Mouse (Mus musculus) C2C12 (cell line): Measurements from ENCODE around the gene Cldn18. TPM values are rescaled to one million over a fixed set of nuclear protein-coding genes. Genes with fewer than 3 reads are reported as not detected.

Source experiments
- H3K27me3 ChIP-seq: one replicate; pipeline ENCODE4 v1.6.1; 2011; ENCODE audit not compliant: control insufficient read depth, insufficient read depth, insufficient read length
- H3K36me3 ChIP-seq: one replicate; pipeline ENCODE4 v1.6.1; 2011; ENCODE audit not compliant: control insufficient read depth, insufficient read depth
- H3K4me3 ChIP-seq: one replicate; pipeline ENCODE4 v1.5.1; 2011; ENCODE audit warnings: mild to moderate bottlenecking, control low read depth; ENCODE audit not compliant: poor library complexity, insufficient read depth, severe bottlenecking
- H3K79me2 ChIP-seq: one replicate; pipeline ENCODE4 v1.6.1; 2011; ENCODE audit not compliant: control insufficient read depth, insufficient read depth
- H3K79me3 ChIP-seq: one replicate; pipeline ENCODE4 v1.6.1; 2011; ENCODE audit warnings: low read depth, control low read depth
- H3ac ChIP-seq: one replicate; pipeline ENCODE3; 2011; ENCODE audit warnings: low read depth; ENCODE audit not compliant: control insufficient read depth, insufficient read length
- CEBPB ChIP-seq: IDR thresholded peaks from one replicate; pipeline ENCODE4 v1.6.1; 2011; ENCODE audit warnings: low read depth, mild to moderate bottlenecking, control low read depth, moderate library complexity
- CTCF ChIP-seq: IDR thresholded peaks from one replicate; pipeline ENCODE4 v1.5.1; 2011; ENCODE audit not compliant: control insufficient read depth, insufficient read depth, insufficient read length
- FOSL1 ChIP-seq: IDR thresholded peaks from one replicate; pipeline ENCODE4 v1.8.0; 2011; ENCODE audit warnings: mild to moderate bottlenecking, low read length; ENCODE audit not compliant: poor library complexity, insufficient read depth, severe bottlenecking
- MAX ChIP-seq: IDR thresholded peaks from one replicate; pipeline ENCODE4 v1.6.1; 2011; ENCODE audit warnings: mild to moderate bottlenecking, control low read depth
- MYOD1 ChIP-seq: IDR thresholded peaks from one replicate; pipeline ENCODE4 v1.6.1; 2011; ENCODE audit warnings: low read depth; ENCODE audit not compliant: control insufficient read depth, insufficient read length
- MYOG ChIP-seq: IDR thresholded peaks from one replicate; pipeline ENCODE4 v1.6.1; 2011; ENCODE audit not compliant: control insufficient read depth, insufficient read length; ENCODE audit errors: extremely low read depth
- USF1 ChIP-seq: IDR thresholded peaks from one replicate; pipeline ENCODE4 v1.6.1; 2011; ENCODE audit warnings: low read depth, mild to moderate bottlenecking, control low read depth, moderate library complexity
- polyA plus RNA-seq: library from polyadenylated mRNA; unstranded; fragments of >200 nt; fragmentation: generic; extraction: Trizol; gene quantifications from one replicate; pipeline ENCODE4 v1.2.1, GENCODE M21; 2012; ENCODE audit warnings: missing spikeins

The Cldn18 gene
- polyA plus RNA-seq, 1 experiment, result 0.02 TPM

DNA sequence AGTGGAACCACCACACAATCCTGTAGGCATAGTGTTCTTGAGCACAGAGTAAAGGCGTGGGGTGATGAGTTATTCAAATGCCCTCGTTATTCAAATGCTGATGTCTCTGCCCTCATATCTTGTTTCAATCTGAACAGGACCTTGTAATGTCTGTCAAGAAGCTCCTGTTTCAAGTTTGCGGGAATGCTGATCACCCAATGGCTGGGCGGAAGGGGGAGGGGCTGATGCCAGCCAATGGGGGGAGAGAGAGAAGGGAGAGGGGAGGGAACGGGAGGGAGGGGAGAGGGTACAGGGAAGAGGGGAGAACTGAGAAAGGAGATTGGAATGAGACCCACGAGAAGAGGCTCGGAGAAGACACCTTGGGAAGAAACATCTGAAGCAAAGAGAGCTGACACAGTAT lies 22.1 kb downstream of the Cldn18 start:
- no peak for TF ChIP-seq CTCF
- TF ChIP-seq MYOG, result no peak
- TF ChIP-seq CEBPB, result no peak
- no peak for TF ChIP-seq MYOD1
- no peak for TF ChIP-seq USF1
- no peak for TF ChIP-seq FOSL1
- TF ChIP-seq MAX, result no peak
- Histone ChIP-seq H3K4me3 (no peak overlapping the region), H3K79me2 (no peaks in the 10 kb centered on the region), H3K36me3 (no peaks in the 10 kb centered on the region), H3ac (no peak overlapping the region), H3K79me3 (no peaks in the 10 kb centered on the region), H3K27me3 (no peaks in the 10 kb centered on the region)

DNA sequence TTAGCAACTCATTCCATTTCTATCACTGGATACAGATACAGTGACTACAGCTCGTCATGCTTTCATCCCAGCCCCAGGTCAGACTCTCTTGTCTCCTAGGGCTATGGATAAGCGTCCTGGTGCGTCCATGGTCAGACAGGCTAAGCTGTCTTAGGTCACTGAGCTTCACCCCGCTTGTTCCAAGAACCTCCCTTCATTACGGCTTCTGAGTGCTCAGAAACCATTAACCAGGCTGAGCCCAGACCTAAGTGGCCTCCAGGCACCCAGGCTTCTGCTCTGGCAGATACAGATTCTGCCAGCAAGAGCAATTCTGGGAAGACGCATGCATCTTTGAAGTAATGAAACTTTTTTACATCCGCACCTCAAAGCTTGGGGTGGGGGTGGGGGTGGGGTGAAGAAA lies 26.7 kb downstream of the Cldn18 start:
- H3K79me3 ChIP-seq, result no peaks in the 10 kb centered on the region
- H3K4me3 ChIP-seq, result no peak overlapping the region
- no peaks in the 10 kb centered on the region for H3K27me3 ChIP-seq
- H3K36me3 ChIP-seq, result no peaks in the 10 kb centered on the region
- TF ChIP-seq MYOD1 (no peak), CTCF (no peak), FOSL1 (no peak), MYOG (no peak), CEBPB (no peak), MAX (no peak), USF1 (no peak)
- H3K79me2 ChIP-seq, result no peaks in the 10 kb centered on the region
- H3ac ChIP-seq, result no peak overlapping the region

DNA sequence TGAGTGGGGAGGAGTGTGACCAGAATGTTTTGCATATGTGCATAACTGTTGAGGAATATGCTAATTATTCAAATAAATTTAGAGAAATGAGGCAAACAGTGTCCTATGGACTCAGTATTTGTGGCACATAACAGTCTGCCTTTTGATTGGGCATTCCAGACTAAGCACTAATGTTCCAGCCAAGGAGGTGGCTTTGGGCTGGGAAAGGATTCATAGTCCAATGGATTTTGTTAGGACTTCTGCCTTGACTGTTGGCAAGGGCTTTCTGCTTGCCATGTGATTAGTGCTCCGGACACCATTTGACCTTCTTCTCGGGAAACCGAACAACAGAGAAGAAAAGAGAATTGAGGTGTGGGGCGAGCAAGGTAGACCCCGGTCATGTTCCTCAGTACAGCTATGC lies 27.3 kb downstream of the Cldn18 start:
- Histone ChIP-seq H3K79me2 (no peaks in the 10 kb centered on the region), H3ac (no peak overlapping the region), H3K4me3 (no peak overlapping the region), H3K79me3 (no peaks in the 10 kb centered on the region), H3K36me3 (no peaks in the 10 kb centered on the region), H3K27me3 (no peaks in the 10 kb centered on the region)
- no peak for TF ChIP-seq USF1
- no peak for TF ChIP-seq CEBPB
- no peak for TF ChIP-seq MYOD1
- TF ChIP-seq MYOG, result no peak
- TF ChIP-seq CTCF, result no peak
- no peak for TF ChIP-seq MAX
- no peak for TF ChIP-seq FOSL1

DNA sequence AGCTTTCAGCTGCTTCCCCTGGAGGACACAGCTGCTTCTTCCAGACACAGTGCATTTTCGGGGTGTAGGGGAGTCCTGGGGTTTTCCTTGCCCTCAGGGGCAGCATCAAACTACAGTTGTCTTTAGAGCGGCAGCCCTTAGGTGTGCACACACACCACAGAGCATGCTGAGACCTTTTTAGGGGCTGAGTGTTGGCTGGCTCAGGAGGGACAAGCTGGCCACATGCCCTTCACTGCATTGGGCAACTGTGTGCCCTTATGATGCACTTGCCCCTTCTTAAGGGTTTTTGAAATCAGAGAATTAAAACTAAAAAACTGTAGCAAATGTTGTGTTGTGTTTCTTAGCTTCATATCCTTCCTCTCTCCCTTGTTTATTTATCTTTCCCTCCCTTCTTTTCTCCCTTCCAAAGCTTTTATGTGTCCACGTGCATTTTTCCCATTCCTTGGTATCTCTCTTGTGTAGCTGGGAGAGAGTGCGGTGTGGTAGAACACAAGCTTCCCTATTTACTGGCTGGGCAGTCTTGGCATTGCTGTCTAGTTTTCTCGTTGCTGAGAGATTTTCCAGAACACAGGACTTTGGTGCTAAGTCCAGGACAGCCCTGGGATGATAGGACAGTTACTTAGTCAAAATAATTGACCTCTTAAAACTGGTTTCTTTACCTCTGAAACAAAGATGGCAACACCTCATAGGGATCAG lies 31.4 kb downstream of the Cldn18 start:
- Histone ChIP-seq H3K79me2 (no peaks in the 10 kb centered on the region), H3ac (no peak overlapping the region), H3K27me3 (no peaks in the 10 kb centered on the region), H3K79me3 (no peaks in the 10 kb centered on the region), H3K4me3 (no peak overlapping the region), H3K36me3 (no peaks in the 10 kb centered on the region)
- TF ChIP-seq CTCF (no peak), CEBPB (no peak), MYOD1 (no peak), MAX (no peak), FOSL1 (no peak), MYOG (no peak), USF1 (no peak)

DNA sequence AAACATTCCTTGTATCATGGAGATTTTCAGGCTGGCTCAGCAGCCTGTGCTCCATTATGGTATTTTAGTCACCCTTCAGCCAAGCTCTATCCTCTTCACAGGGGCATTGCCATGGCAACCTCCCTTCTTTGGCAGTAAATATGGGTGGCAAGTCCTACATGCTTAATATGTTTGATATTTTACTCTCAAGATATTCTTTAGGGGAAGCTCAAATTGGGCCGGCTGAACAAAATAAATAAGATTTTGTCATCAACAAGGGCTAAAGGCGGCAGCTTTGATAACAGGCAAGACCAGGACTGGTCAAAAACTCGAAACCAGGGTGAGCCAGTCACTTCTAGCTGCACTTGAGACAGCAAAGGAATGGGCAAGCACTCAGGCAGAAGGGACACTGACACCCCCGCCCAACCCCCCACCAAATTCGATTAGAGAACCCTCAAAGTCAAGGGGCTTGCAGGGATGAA lies 32.0 kb downstream of the Cldn18 start:
- Histone ChIP-seq H3ac (no peak overlapping the region), H3K4me3 (no peak overlapping the region), H3K36me3 (no peaks in the 10 kb centered on the region), H3K79me2 (no peaks in the 10 kb centered on the region), H3K79me3 (no peaks in the 10 kb centered on the region), H3K27me3 (no peaks in the 10 kb centered on the region)
- TF ChIP-seq MYOG, result no peak
- no peak for TF ChIP-seq MYOD1
- TF ChIP-seq USF1, result no peak
- no peak for TF ChIP-seq MAX
- TF ChIP-seq FOSL1, result no peak
- no peak for TF ChIP-seq CTCF
- TF ChIP-seq CEBPB, result no peak
